ENCODE assay signal across 11 mouse cellular contexts in the genomic region with DNA sequence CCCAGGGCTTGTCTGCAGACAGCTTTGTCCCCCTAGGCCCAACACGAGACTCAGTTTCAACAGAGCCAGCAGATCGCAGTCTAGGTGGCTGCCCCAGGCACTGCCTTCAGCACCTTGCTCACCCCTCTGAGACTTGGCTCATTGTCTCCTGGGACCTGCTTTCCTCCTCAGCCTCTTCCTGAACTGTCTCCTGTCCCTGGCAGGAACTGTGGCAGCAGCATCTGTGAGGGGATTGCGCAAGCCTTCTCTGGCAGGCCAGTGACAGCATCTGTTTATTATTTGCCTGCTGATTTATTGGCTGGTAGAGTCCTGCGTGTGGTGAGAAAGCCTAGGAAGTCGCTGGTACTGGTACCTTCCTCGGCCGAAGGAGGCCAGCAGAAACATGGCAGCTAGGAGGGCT.
A peak's percentile ranks its signal among the peaks of the same experiment; 100 is the strongest.
DNase-seq lines count a peak whose midpoint lies in the region; ATAC-seq and TF ChIP-seq lines count a peak whose summit lies in the region.
"Had no signal": no experiment of that assay in that cellular context is flagged by ENCODE, and none has a peak within 500 bp of the region (broad histone marks: within the 10 kb centered on the region; RNA-seq: fewer than 3 reads in every experiment).

No protein-coding gene starts in this region.

- H3K4me1 ChIP-seq in embryonic facial prominence, embryonic 11.5 days (ENCODE audit: control insufficient read depth, insufficient read depth, low read length): no peaks in the 10 kb centered on the region
- H3K4me1 ChIP-seq in embryonic facial prominence, embryonic 10.5 days: peaks cover 6% of the 10 kb centered on the region
- H3K4me1 ChIP-seq in lung, postnatal 0 days (ENCODE audit: insufficient read depth, low read depth, low read length): no peaks in the 10 kb centered on the region
- H3K4me1 ChIP-seq: hindbrain, embryonic 10.5 days had no signal

- no peaks in the 10 kb centered on the region for H3K9me3 ChIP-seq in embryonic facial prominence, embryonic 11.5 days (replicated peaks; ENCODE audit: control insufficient read depth, low read length)
- H3K9me3 ChIP-seq in embryonic facial prominence, embryonic 10.5 days: 0 out of 2 replicates have a peak, but pooled peaks cover 3% of the 10 kb centered on the region
- no peaks in the 10 kb centered on the region for H3K9me3 ChIP-seq in lung, postnatal 0 days (ENCODE audit: low read length)
- H3K9me3 ChIP-seq: hindbrain, embryonic 10.5 days had no signal

- H3K27ac ChIP-seq in embryonic facial prominence, embryonic 11.5 days (replicated peaks; ENCODE audit: low read depth, low read length): no peak overlapping the region
- H3K27ac ChIP-seq in embryonic facial prominence, embryonic 10.5 days (replicated peaks): no peak overlapping the region
- H3K27ac ChIP-seq in lung, postnatal 0 days (ENCODE audit: low read length): no peak overlapping the region
- H3K27ac ChIP-seq: hindbrain, embryonic 10.5 days; kidney, postnatal 0 days; macrophage had no signal

- DNase-seq in embryonic facial prominence, embryonic 11.5 days (ENCODE audit: low spot score): peak; percentile 17
- DNase-seq in embryonic facial prominence, embryonic 10.5 days (ENCODE audit: low spot score): no peak
- peak; percentile 27 for DNase-seq in lung, postnatal 0 days (ENCODE audit: low spot score)
- no peak for DNase-seq in lung, postnatal 14 days
- no peak for DNase-seq in retina, postnatal 1 day
- no peak for DNase-seq in T-cell, adult 2 months (ENCODE audit: low spot score)
- no peak for DNase-seq in ovary, postnatal 10 days (ENCODE audit: low spot score)

- H3K4me2 ChIP-seq in embryonic facial prominence, embryonic 11.5 days (ENCODE audit: low read depth, low read length): no peak overlapping the region
- no peak overlapping the region for H3K4me2 ChIP-seq in lung, postnatal 0 days (replicated peaks; ENCODE audit: low read depth, low read length)

- no peak overlapping the region for H3K4me3 ChIP-seq in embryonic facial prominence, embryonic 11.5 days (ENCODE audit: low read depth, low read length)
- H3K4me3 ChIP-seq in embryonic facial prominence, embryonic 10.5 days: no peak overlapping the region
- H3K4me3 ChIP-seq in lung, postnatal 0 days (ENCODE audit: low read depth, low read length): no peak overlapping the region
- H3K4me3 ChIP-seq: hindbrain, embryonic 10.5 days had no signal

- WGBS in embryonic facial prominence, embryonic 11.5 days: 59% methylated on average over 7 of the region's 7 CpGs
- 71% methylated on average over 7 of the region's 7 CpGs for WGBS in embryonic facial prominence, embryonic 10.5 days
- 37% methylated on average over 7 of the region's 7 CpGs for WGBS in lung, postnatal 0 days

- no peak for TF ChIP-seq EP300 in lung, postnatal 0 days (IDR thresholded peaks at IDR 0.05)

- no peaks in the 10 kb centered on the region for H3K27me3 ChIP-seq in embryonic facial prominence, embryonic 11.5 days (ENCODE audit: control insufficient read depth, insufficient read depth, low read length)
- H3K27me3 ChIP-seq in embryonic facial prominence, embryonic 10.5 days (replicated peaks; ENCODE audit: low read depth, poor library complexity, severe bottlenecking): 0 out of 2 replicates have a peak, but pooled peaks cover 7% of the 10 kb centered on the region
- H3K27me3 ChIP-seq in lung, postnatal 0 days (replicated peaks; ENCODE audit: insufficient read depth, low read length): no peaks in the 10 kb centered on the region

- no peak for ATAC-seq in embryonic facial prominence, embryonic 11.5 days (replicated peaks; ENCODE audit: insufficient number of reproducible peaks, low FRiP score, low TSS enrichment, low read depth)
- peak; percentile 32 for ATAC-seq in lung, postnatal 0 days
- ATAC-seq in common myeloid progenitor, adult 5-6 weeks (replicated peaks; ENCODE audit: low read depth, poor library complexity, severe bottlenecking): peak; percentile 89

- no peaks in the 10 kb centered on the region for H3K36me3 ChIP-seq in embryonic facial prominence, embryonic 11.5 days (replicated peaks; ENCODE audit: control insufficient read depth, insufficient read depth, low read depth, low read length)
- no peaks in the 10 kb centered on the region for H3K36me3 ChIP-seq in embryonic facial prominence, embryonic 10.5 days (replicated peaks)
- no peaks in the 10 kb centered on the region for H3K36me3 ChIP-seq in lung, postnatal 0 days (ENCODE audit: insufficient read depth, low read length)
- H3K36me3 ChIP-seq: hindbrain, embryonic 10.5 days had no signal

- no peak overlapping the region for H3K9ac ChIP-seq in embryonic facial prominence, embryonic 11.5 days (replicated peaks; ENCODE audit: low read length)
- no peak overlapping the region for H3K9ac ChIP-seq in lung, postnatal 0 days (replicated peaks; ENCODE audit: low read depth)

- no peak for TF ChIP-seq CTCF in lung, postnatal 0 days (IDR thresholded peaks at IDR 0.05)

Comparison
In these comparisons a context has a peak if more than half of its experiments do, and no peak if none do; other contexts are left out.
1. DNase-seq: peak in embryonic facial prominence, embryonic 11.5 days (single experiment) and lung, postnatal 0 days (single experiment); none in embryonic facial prominence, embryonic 10.5 days (single experiment), lung, postnatal 14 days (single experiment), retina, postnatal 1 day (single experiment), T-cell, adult 2 months (single experiment) and ovary, postnatal 10 days (single experiment).